Mouse (Mus musculus): Measurements from ENCODE around the gene Ccpg1.

Ccpg1 gene

DNA sequence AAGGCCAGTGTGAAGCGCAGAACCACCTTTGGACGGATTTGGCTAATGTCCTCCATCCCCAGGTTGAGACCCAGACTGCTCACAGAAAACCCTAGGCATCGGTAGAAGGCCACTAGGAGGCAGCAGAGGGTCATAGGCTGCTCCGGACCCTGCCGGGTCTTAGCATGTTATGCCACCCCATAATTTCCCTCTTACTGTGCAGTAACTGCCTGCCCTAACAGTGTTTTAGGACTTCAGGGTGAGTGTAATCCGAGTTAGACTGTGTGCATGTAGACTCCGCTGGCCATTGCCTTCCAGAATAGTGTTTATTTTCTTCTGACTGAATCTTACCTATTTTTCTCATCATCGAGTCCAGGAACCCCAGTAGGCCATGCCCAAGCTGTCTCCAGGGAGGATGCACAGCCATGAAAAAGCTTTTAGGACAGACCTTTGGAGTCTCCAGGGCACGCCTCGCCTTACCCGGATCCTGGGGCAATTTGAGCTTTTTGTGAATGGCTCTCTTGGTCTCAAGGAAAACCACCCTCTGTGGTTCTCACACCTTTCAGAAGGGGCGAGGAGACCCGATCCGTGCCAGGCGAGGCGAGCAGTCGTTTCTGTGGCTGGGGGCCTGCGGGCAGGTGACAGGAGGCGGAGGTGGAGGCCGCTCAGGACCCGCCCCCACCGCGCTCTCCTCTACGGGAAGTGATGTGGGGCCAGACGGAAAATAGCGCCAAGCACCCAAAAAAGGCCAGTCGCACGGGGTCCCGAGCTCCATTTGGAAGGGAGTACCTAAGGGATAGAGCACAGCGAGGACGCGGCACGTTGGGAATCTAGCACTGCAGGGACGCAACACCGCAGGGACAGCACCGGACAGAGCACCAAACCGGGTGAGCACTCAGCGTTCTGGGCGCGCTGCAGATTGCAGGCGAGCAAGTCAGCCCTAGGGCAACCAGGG is 59.2 kb downstream of the Ccpg1 start, which contains the start of gene Rab27a:
Gene Rab27a, plus strand, starts transcription at position 709 of the 934 bp plus-strand sequence.
- peaks cover 45% of the 10 kb centered on the region for H3K4me1 ChIP-seq (replicated peaks; ENCODE audit: low read depth, low read length)
- TF ChIP-seq NANOG (IDR thresholded peaks at IDR 0.05; ENCODE audit: borderline replicate concordance, low read length) (no peak), CTCF (conservative IDR thresholded peaks at IDR 0.05; ENCODE audit: low read length) (peak; percentile 96)
- H3K27me3 ChIP-seq (ENCODE audit: insufficient read depth, low read length) = no peaks in the 10 kb centered on the region
- peak within 1 kb of the TSS; percentile 81 for H3K4me3 ChIP-seq (replicated peaks; ENCODE audit: low read length)
- H3K9me3 ChIP-seq (ENCODE audit: low read length) = no peaks in the 10 kb centered on the region
- peaks cover 10% of the 10 kb centered on the region; the same call in 1 of the 2 replicates for H3K36me3 ChIP-seq (ENCODE audit: insufficient read depth, low read length)

GRCm38 (mm10) chr9:73045204-73045603 is 60.0 kb downstream of the Ccpg1 start:
- no peaks in the 10 kb centered on the region for H3K9me3 ChIP-seq (ENCODE audit: low read length)
- H3K27me3 ChIP-seq (ENCODE audit: insufficient read depth, low read length) = no peaks in the 10 kb centered on the region
- TF ChIP-seq POU5F1 (IDR thresholded peaks at IDR 0.05; ENCODE audit: borderline replicate concordance, low read length) (no peak), NANOG (IDR thresholded peaks at IDR 0.05; ENCODE audit: borderline replicate concordance, low read length) (no peak), CTCF (conservative IDR thresholded peaks at IDR 0.05; ENCODE audit: low read length) (no peak)
- H3K4me1 ChIP-seq (replicated peaks; ENCODE audit: low read depth, low read length) = peaks cover 49% of the 10 kb centered on the region
- peaks cover 10% of the 10 kb centered on the region; the same call in 1 of the 2 replicates for H3K36me3 ChIP-seq (ENCODE audit: insufficient read depth, low read length)
- H3K4me3 ChIP-seq (replicated peaks; ENCODE audit: low read length) = peak overlapping the region; percentile 81

DNA sequence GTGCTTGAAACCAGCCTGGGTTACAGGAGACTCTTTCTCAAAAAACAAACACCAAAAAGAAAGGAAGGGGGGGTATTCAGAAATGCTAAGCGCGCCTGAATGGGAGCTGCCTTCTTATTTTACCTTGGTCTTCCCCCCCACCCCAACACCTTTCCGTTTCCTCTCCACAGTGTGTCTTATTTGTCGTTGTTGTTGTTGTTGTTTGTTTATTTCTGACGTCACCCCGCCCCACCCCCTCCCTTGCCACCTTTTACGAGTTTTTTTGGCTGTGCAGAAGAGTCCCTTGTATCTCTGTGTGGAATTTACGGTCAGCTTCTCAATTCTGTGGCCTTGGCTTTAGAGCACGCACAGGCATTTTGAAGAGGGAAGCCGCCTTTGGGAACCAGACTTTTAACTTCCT is 60.5 kb downstream of the Ccpg1 start:
- peak overlapping the region; percentile 81 for H3K4me3 ChIP-seq (replicated peaks; ENCODE audit: low read length)
- TF ChIP-seq POU5F1 (IDR thresholded peaks at IDR 0.05; ENCODE audit: borderline replicate concordance, low read length) (no peak), CTCF (conservative IDR thresholded peaks at IDR 0.05; ENCODE audit: low read length) (no peak), NANOG (IDR thresholded peaks at IDR 0.05; ENCODE audit: borderline replicate concordance, low read length) (no peak)
- H3K36me3 ChIP-seq (ENCODE audit: insufficient read depth, low read length) = peaks cover 10% of the 10 kb centered on the region; the same call in 1 of the 2 replicates

GRCm38 (mm10) chr9:73047906-73048305 is 62.7 kb downstream of the Ccpg1 start:
- TF ChIP-seq NANOG (IDR thresholded peaks at IDR 0.05; ENCODE audit: borderline replicate concordance, low read length) (no peak), CTCF (conservative IDR thresholded peaks at IDR 0.05; ENCODE audit: low read length) (no peak), POU5F1 (IDR thresholded peaks at IDR 0.05; ENCODE audit: borderline replicate concordance, low read length) (no peak)

More for the DNA sequence above, 60.5 kb downstream of the Ccpg1 start:
- Histone ChIP-seq H3K9me3 (ENCODE audit: low read length) (no peaks in the 10 kb centered on the region), H3K4me1 (replicated peaks; ENCODE audit: low read depth, low read length) (peaks cover 49% of the 10 kb centered on the region), H3K27me3 (ENCODE audit: insufficient read depth, low read length) (no peaks in the 10 kb centered on the region)

GRCm38 (mm10) chr9:73048927-73049326 is 63.7 kb downstream of the Ccpg1 start:
- H3K27me3 ChIP-seq (ENCODE audit: insufficient read depth, low read length) = no peaks in the 10 kb centered on the region
- no peaks in the 10 kb centered on the region for H3K9me3 ChIP-seq (ENCODE audit: low read length)
- H3K4me1 ChIP-seq (replicated peaks; ENCODE audit: low read depth, low read length) = peaks cover 62% of the 10 kb centered on the region
- no peak overlapping the region for H3K4me3 ChIP-seq (replicated peaks; ENCODE audit: low read length)
- TF ChIP-seq POU5F1 (IDR thresholded peaks at IDR 0.05; ENCODE audit: borderline replicate concordance, low read length) (no peak), NANOG (IDR thresholded peaks at IDR 0.05; ENCODE audit: borderline replicate concordance, low read length) (no peak), CTCF (conservative IDR thresholded peaks at IDR 0.05; ENCODE audit: low read length) (no peak)
- H3K36me3 ChIP-seq (ENCODE audit: insufficient read depth, low read length) = no peaks in the 10 kb centered on the region

More at GRCm38 (mm10) chr9:73047906-73048305, 62.7 kb downstream of the Ccpg1 start:
- H3K4me1 ChIP-seq (replicated peaks; ENCODE audit: low read depth, low read length) = peaks cover 61% of the 10 kb centered on the region
- peaks cover 3% of the 10 kb centered on the region; the same call in 1 of the 2 replicates for H3K36me3 ChIP-seq (ENCODE audit: insufficient read depth, low read length)
- H3K9me3 ChIP-seq (ENCODE audit: low read length) = no peaks in the 10 kb centered on the region
- H3K27me3 ChIP-seq (ENCODE audit: insufficient read depth, low read length) = no peaks in the 10 kb centered on the region
- H3K4me3 ChIP-seq (replicated peaks; ENCODE audit: low read length) = no peak overlapping the region

DNA sequence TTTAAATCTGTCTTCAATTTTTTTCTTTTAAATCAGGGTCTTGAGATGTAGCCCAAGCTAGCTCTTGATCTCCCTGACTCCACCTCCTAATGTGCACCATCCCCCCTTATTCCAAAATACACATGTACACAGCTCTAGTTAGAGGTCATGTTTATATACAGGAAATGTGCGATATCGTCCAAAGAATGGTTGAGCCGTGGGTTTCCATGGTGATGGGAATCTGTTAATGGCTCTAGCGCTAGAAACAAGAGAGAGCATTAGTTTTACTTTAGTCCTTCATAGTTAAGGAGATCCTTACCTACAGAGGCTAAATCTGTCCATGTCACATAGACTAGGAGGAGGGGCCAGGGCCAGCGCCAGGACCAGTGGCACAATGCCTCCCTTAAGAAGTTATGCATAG is 64.6 kb downstream of the Ccpg1 start:
- H3K4me3 ChIP-seq (replicated peaks; ENCODE audit: low read length) = no peak overlapping the region
- peak; percentile 62; the same call in 1 of the 2 replicates for TF ChIP-seq NANOG (IDR thresholded peaks at IDR 0.05; ENCODE audit: borderline replicate concordance, low read length)
- TF ChIP-seq POU5F1 (IDR thresholded peaks at IDR 0.05; ENCODE audit: borderline replicate concordance, low read length) = no peak
- H3K9me3 ChIP-seq (ENCODE audit: low read length) = no peaks in the 10 kb centered on the region
- no peaks in the 10 kb centered on the region for H3K27me3 ChIP-seq (ENCODE audit: insufficient read depth, low read length)
- peaks cover 60% of the 10 kb centered on the region for H3K4me1 ChIP-seq (replicated peaks; ENCODE audit: low read depth, low read length)
- H3K36me3 ChIP-seq (ENCODE audit: insufficient read depth, low read length) = no peaks in the 10 kb centered on the region

- H3K4me1 ChIP-seq (replicated peaks; ENCODE audit: low read depth, low read length) = peaks cover 60% of the 10 kb centered on the region
- no peaks in the 10 kb centered on the region for H3K36me3 ChIP-seq (ENCODE audit: insufficient read depth, low read length)
- H3K4me3 ChIP-seq (replicated peaks; ENCODE audit: low read length) = no peak overlapping the region
- TF ChIP-seq NANOG (IDR thresholded peaks at IDR 0.05; ENCODE audit: borderline replicate concordance, low read length) = no peak
- no peak for TF ChIP-seq CTCF (conservative IDR thresholded peaks at IDR 0.05; ENCODE audit: low read length)
- TF ChIP-seq POU5F1 (IDR thresholded peaks at IDR 0.05; ENCODE audit: borderline replicate concordance, low read length) = no peak
- no peaks in the 10 kb centered on the region for H3K9me3 ChIP-seq (ENCODE audit: low read length)
- H3K27me3 ChIP-seq (ENCODE audit: insufficient read depth, low read length) = no peaks in the 10 kb centered on the region
These were observed 65.4 kb downstream of the Ccpg1 start for GRCm38 (mm10) chr9:73050606-73051005.

- Histone ChIP-seq H3K36me3 (ENCODE audit: insufficient read depth, low read length) (no peaks in the 10 kb centered on the region), H3K4me1 (replicated peaks; ENCODE audit: low read depth, low read length) (peaks cover 67% of the 10 kb centered on the region), H3K9me3 (ENCODE audit: low read length) (no peaks in the 10 kb centered on the region)
These were observed 70.2 kb downstream of the Ccpg1 start for GRCm38 (mm10) chr9:73055441-73055911.

More at GRCm38 (mm10) chr9:73055441-73055911, 70.2 kb downstream of the Ccpg1 start:
- Histone ChIP-seq H3K4me3 (replicated peaks; ENCODE audit: low read length) (0 out of 2 replicates have a peak overlapping the region, but pooled peaks have one; percentile 5), H3K27me3 (ENCODE audit: insufficient read depth, low read length) (no peaks in the 10 kb centered on the region)
- no peak for TF ChIP-seq NANOG (IDR thresholded peaks at IDR 0.05; ENCODE audit: borderline replicate concordance, low read length)
- TF ChIP-seq CTCF (conservative IDR thresholded peaks at IDR 0.05; ENCODE audit: low read length) = no peak

Data from E14TG2a.4 (cell line).